Mouse (Mus musculus) limb, embryonic 15.5 days (tissue): ENCODE measurements at regions not wholly inside any gene's neighbourhood (a gene's known extent, or its start where the extent isn't known, plus 50 kb on each side); places are given as distances from the start of the nearest gene placed in this dataset.

Experiments
- ATAC-seq: fragments of 200-750 bp; cut with Nextera tagmentation; 2 replicates; pipeline ENCODE4 v1.8.0; 2017; ENCODE audit warnings: low read depth, moderate TSS enrichment; ENCODE audit not compliant: insufficient number of reproducible peaks, low FRiP score, low TSS enrichment
- H3K27ac ChIP-seq: fragments of 300-500 bp; sonication (generic); 2 replicates; pipeline ENCODE4 v1.5.1; 2015; ENCODE audit warnings: moderate library complexity, mild to moderate bottlenecking, inconsistent platforms
- H3K27me3 ChIP-seq: fragments of 300-500 bp; sonication (generic); 2 replicates; pipeline ENCODE4 v1.6.1; 2015; ENCODE audit warnings: inconsistent platforms
- H3K36me3 ChIP-seq: fragments of 300-500 bp; sonication (generic); 2 replicates; pipeline ENCODE4 v1.6.1; 2015; ENCODE audit warnings: inconsistent platforms
- H3K4me1 ChIP-seq: fragments of 300-500 bp; sonication (generic); 2 replicates; pipeline ENCODE4 v1.6.1; 2015; ENCODE audit warnings: inconsistent platforms
- H3K4me2 ChIP-seq: fragments of 300-500 bp; sonication (generic); 2 replicates; pipeline ENCODE4 v1.6.1; 2015; ENCODE audit warnings: mild to moderate bottlenecking, inconsistent platforms
- H3K4me3 ChIP-seq: fragments of 300-500 bp; sonication (generic); 2 replicates; pipeline ENCODE4 v1.5.1; 2015; ENCODE audit warnings: mild to moderate bottlenecking, inconsistent platforms
- H3K9ac ChIP-seq: fragments of 300-500 bp; sonication (generic); 2 replicates; pipeline ENCODE4 v1.6.1; 2015; ENCODE audit warnings: inconsistent platforms
- H3K9me3 ChIP-seq: fragments of 300-500 bp; sonication (generic); 2 replicates; pipeline ENCODE4 v1.6.1; 2016; ENCODE audit warnings: inconsistent platforms
- WGBS: fragments of 180-500 bp; shearing (Covaris S2); methylation state at CpG from one replicate; pipeline ENCODE4 v1.1.7; 2015; 5-methylcytosine and 5-hydroxymethylcytosine counted together

GRCm38 (mm10) chr14:37284391-37284790, 149.3 kb upstream of the Ghitm start:
- no peak overlapping the region for H3K27ac ChIP-seq
- H3K27me3 ChIP-seq: no peaks in the 10 kb centered on the region
- WGBS: 57% methylated on average over 5 of the region's 5 CpGs
- no peak overlapping the region for H3K4me2 ChIP-seq
- no peak for ATAC-seq
- no peaks in the 10 kb centered on the region for H3K36me3 ChIP-seq
- no peaks in the 10 kb centered on the region for H3K4me1 ChIP-seq
- no peak overlapping the region for H3K4me3 ChIP-seq
- no peaks in the 10 kb centered on the region for H3K9me3 ChIP-seq
- H3K9ac ChIP-seq: no peak overlapping the region

GRCm38 (mm10) chr14:37279356-37279755, 144.3 kb upstream of the Ghitm start:
- Histone ChIP-seq H3K27ac (no peak overlapping the region), H3K9me3 (no peaks in the 10 kb centered on the region), H3K36me3 (no peaks in the 10 kb centered on the region), H3K4me1 (no peaks in the 10 kb centered on the region), H3K9ac (no peak overlapping the region), H3K27me3 (no peaks in the 10 kb centered on the region), H3K4me3 (no peak overlapping the region), H3K4me2 (no peak overlapping the region)
- WGBS: 70% methylated on average over 2 of the region's 2 CpGs
- no peak for ATAC-seq

- 60% methylated on average over 7 of the region's 7 CpGs for WGBS
- no peak for ATAC-seq
- H3K9me3 ChIP-seq: no peaks in the 10 kb centered on the region
- H3K4me3 ChIP-seq: no peak overlapping the region
- H3K27ac ChIP-seq: no peak overlapping the region
- H3K9ac ChIP-seq: no peak overlapping the region
- H3K36me3 ChIP-seq: no peaks in the 10 kb centered on the region
- H3K27me3 ChIP-seq: no peaks in the 10 kb centered on the region
- H3K4me2 ChIP-seq: no peak overlapping the region
- no peaks in the 10 kb centered on the region for H3K4me1 ChIP-seq
Observed at GRCm38 (mm10) chr14:37276728-37277695, 141.9 kb upstream of the Ghitm start.

- no peak overlapping the region for H3K4me3 ChIP-seq
- 68% methylated on average over 2 of the region's 2 CpGs for WGBS
- H3K9ac ChIP-seq: no peak overlapping the region
- ATAC-seq: no peak
- no peaks in the 10 kb centered on the region for H3K27me3 ChIP-seq
- H3K36me3 ChIP-seq: no peaks in the 10 kb centered on the region
- H3K27ac ChIP-seq: no peak overlapping the region
- peaks cover 8% of the 10 kb centered on the region for H3K4me1 ChIP-seq
- no peaks in the 10 kb centered on the region for H3K9me3 ChIP-seq
- no peak overlapping the region for H3K4me2 ChIP-seq
Observed at GRCm38 (mm10) chr14:37272063-37272462, 137.0 kb upstream of the Ghitm start.

GRCm38 (mm10) chr14:37271015-37271933, 136.2 kb upstream of the Ghitm start:
- Histone ChIP-seq H3K4me1 (peaks cover 8% of the 10 kb centered on the region), H3K27ac (no peak overlapping the region), H3K36me3 (no peaks in the 10 kb centered on the region), H3K4me3 (no peak overlapping the region), H3K9ac (no peak overlapping the region), H3K9me3 (no peaks in the 10 kb centered on the region), H3K4me2 (no peak overlapping the region), H3K27me3 (no peaks in the 10 kb centered on the region)
- ATAC-seq: no peak; the same call in 1 of the 2 replicates
- 33% methylated on average over 6 of the region's 6 CpGs for WGBS

- ATAC-seq: no peak
- Histone ChIP-seq H3K27me3 (no peaks in the 10 kb centered on the region), H3K27ac (no peak overlapping the region), H3K36me3 (no peaks in the 10 kb centered on the region), H3K4me2 (no peak overlapping the region), H3K4me1 (peaks cover 8% of the 10 kb centered on the region), H3K9me3 (no peaks in the 10 kb centered on the region), H3K9ac (no peak overlapping the region), H3K4me3 (no peak overlapping the region)
- 63% methylated on average over 2 of the region's 2 CpGs for WGBS
Observed at GRCm38 (mm10) chr14:37269920-37270319, 134.8 kb upstream of the Ghitm start.

- Histone ChIP-seq H3K36me3 (no peaks in the 10 kb centered on the region), H3K4me2 (no peak overlapping the region), H3K4me3 (no peak overlapping the region), H3K9ac (no peak overlapping the region), H3K9me3 (no peaks in the 10 kb centered on the region), H3K27me3 (no peaks in the 10 kb centered on the region), H3K27ac (no peak overlapping the region), H3K4me1 (no peaks in the 10 kb centered on the region)
- WGBS: 31% methylated on average over 4 of the region's 4 CpGs
- 0 out of 2 replicates have a peak, but pooled peaks have one; percentile 10 for ATAC-seq
Observed at GRCm38 (mm10) chr14:37238632-37239032, 103.6 kb upstream of the Ghitm start.

GRCm38 (mm10) chr14:37237191-37237590, 102.1 kb upstream of the Ghitm start:
- 83% methylated on average over 5 of the region's 5 CpGs for WGBS
- no peak overlapping the region for H3K4me2 ChIP-seq

GRCm38 (mm10) chr14:37208256-37208655, 73.2 kb upstream of the Ghitm start:
- no peak overlapping the region for H3K4me3 ChIP-seq
- H3K27me3 ChIP-seq: no peaks in the 10 kb centered on the region
- H3K27ac ChIP-seq: no peak overlapping the region
- H3K4me1 ChIP-seq: no peaks in the 10 kb centered on the region
- H3K36me3 ChIP-seq: no peaks in the 10 kb centered on the region
- ATAC-seq: no peak
- H3K4me2 ChIP-seq: no peak overlapping the region
- no peaks in the 10 kb centered on the region for H3K9me3 ChIP-seq
- H3K9ac ChIP-seq: no peak overlapping the region

More at GRCm38 (mm10) chr14:37237191-37237590, 102.1 kb upstream of the Ghitm start:
- Histone ChIP-seq H3K4me1 (no peaks in the 10 kb centered on the region), H3K27ac (no peak overlapping the region), H3K9me3 (no peaks in the 10 kb centered on the region), H3K4me3 (no peak overlapping the region), H3K9ac (no peak overlapping the region), H3K27me3 (no peaks in the 10 kb centered on the region), H3K36me3 (no peaks in the 10 kb centered on the region)
- ATAC-seq: no peak

GRCm38 (mm10) chr14:37189795-37190194, 54.7 kb upstream of the Ghitm start:
- Histone ChIP-seq H3K9ac (no peak overlapping the region), H3K27me3 (no peaks in the 10 kb centered on the region), H3K27ac (no peak overlapping the region), H3K36me3 (no peaks in the 10 kb centered on the region), H3K4me1 (no peaks in the 10 kb centered on the region), H3K4me2 (no peak overlapping the region), H3K9me3 (no peaks in the 10 kb centered on the region), H3K4me3 (no peak overlapping the region)
- ATAC-seq: no peak
- WGBS: 65% methylated on average over 5 of the region's 5 CpGs
